Mouse (Mus musculus): ENCODE measurements at regions not wholly inside any gene's neighbourhood (a gene's known extent, or its start where the extent isn't known, plus 50 kb on each side); places are given as distances from the start of the nearest gene placed in this dataset.
A peak's percentile ranks its signal among the peaks of the same experiment; 100 is the strongest.
"Not testable (repeated sequence)": the region's sequence is repeated elsewhere in the genome, so short reads cannot be mapped to it uniquely, and the experiment has no call there.

- no peak for DNase-seq
These were observed 127.9 kb upstream of the Pou3f3 start for GRCm38 (mm10) chr1:42567640-42568039.

- no peak for DNase-seq
These were observed 110.4 kb upstream of the Pou3f3 start for GRCm38 (mm10) chr1:42585191-42585590.

- no peak for DNase-seq
These were observed 107.1 kb upstream of the Pou3f3 start for GRCm38 (mm10) chr1:42588499-42588898.

GRCm38 (mm10) chr1:42589442-42589841 is 106.1 kb upstream of the Pou3f3 start:
- no peak for DNase-seq

- no peak for DNase-seq
These were observed 103.7 kb upstream of the Pou3f3 start for GRCm38 (mm10) chr1:42591855-42592254.

- no peak for DNase-seq
These were observed 98.5 kb upstream of the Pou3f3 start for GRCm38 (mm10) chr1:42597065-42597464.

- peak; percentile 8 for DNase-seq
These were observed 96.3 kb upstream of the Pou3f3 start for GRCm38 (mm10) chr1:42599238-42599637.

- no peak for DNase-seq
These were observed 89.3 kb upstream of the Pou3f3 start for GRCm38 (mm10) chr1:42606251-42606650.

- DNase-seq, result not testable (repeated sequence)
These were observed 88.0 kb upstream of the Pou3f3 start for GRCm38 (mm10) chr1:42607466-42608043.

- DNase-seq, result no peak
These were observed 71.8 kb upstream of the Pou3f3 start for GRCm38 (mm10) chr1:42623766-42624165.

- DNase-seq, result no peak
These were observed 66.8 kb upstream of the Pou3f3 start for GRCm38 (mm10) chr1:42628800-42629199.

- DNase-seq, result no peak
These were observed 65.9 kb upstream of the Pou3f3 start for GRCm38 (mm10) chr1:42629465-42630261.

GRCm38 (mm10) chr1:42632286-42632685 is 63.3 kb upstream of the Pou3f3 start:
- no peak for DNase-seq

- no peak for DNase-seq
These were observed 59.0 kb upstream of the Pou3f3 start for GRCm38 (mm10) chr1:42636558-42636957.

All from cerebellum, adult 11 months (tissue).